21 mouse cellular contexts compared by ENCODE assay signal in genomic region chr4:72664379-72664778, GRCm38 (mm10).
"Had no signal": no experiment of that assay in that cellular context is flagged by ENCODE, and none has a peak within 500 bp of the region (broad histone marks: within the 10 kb centered on the region; RNA-seq: fewer than 3 reads in every experiment).

No protein-coding gene starts in this region.

- H3K4me3 ChIP-seq: heart, embryonic 13.5 days; heart, embryonic 15.5 days; hindbrain, embryonic 13.5 days; intestine, embryonic 15.5 days; layer of hippocampus, adult 2 months; left cerebral cortex, adult 2 months; limb, embryonic 10.5 days; limb, embryonic 12.5 days; liver, embryonic 13.5 days had no signal

- H3K27me3 ChIP-seq: heart, embryonic 13.5 days; heart, embryonic 15.5 days; hindbrain, embryonic 13.5 days; intestine, embryonic 15.5 days; limb, embryonic 12.5 days; liver, embryonic 13.5 days had no signal

- DNase-seq: gastrocnemius, postnatal 14 days; heart, adult 18-20 months; heart, postnatal 14 days; heart, postnatal 36 days; kidney, adult 18-20 months; kidney, adult 8-10 months; kidney, postnatal 10 days; kidney, postnatal 25 days; kidney, postnatal 4 days; liver; liver, embryonic 13.5 days had no signal

- H3K4me2 ChIP-seq: heart, embryonic 11.5 days; heart, embryonic 13.5 days; heart, embryonic 15.5 days; hindbrain, embryonic 13.5 days; intestine, embryonic 15.5 days; limb, embryonic 12.5 days; liver, embryonic 11.5 days; liver, embryonic 13.5 days had no signal

- H3K36me3 ChIP-seq: heart, embryonic 13.5 days; heart, embryonic 15.5 days; hindbrain, embryonic 13.5 days; intestine, embryonic 15.5 days; limb, embryonic 10.5 days; limb, embryonic 12.5 days; liver, embryonic 13.5 days had no signal
